Mouse (Mus musculus) heart, postnatal 14 days (tissue): ENCODE results near the gene Spocd1. TPM values are rescaled to one million over a fixed set of nuclear protein-coding genes. Genes with fewer than 3 reads are reported as not detected.
"Not testable (repeated sequence)": the region's sequence is repeated elsewhere in the genome, so short reads cannot be mapped to it uniquely, and the experiment has no call there.

ENCODE experiments used
- DNase-seq, 2 experiments: peaks; one replicate each; pipeline ENCODE4 v3.0.0; 2021 to 2022
- intact Hi-C: fragments of 180-260 bp; cut with DNase I; formaldehyde crosslinking; loops from one replicate; pipeline ENCODE4 v1.15.1; 2025
- long read RNA-seq, 2 experiments: library from polyadenylated mRNA; stranded (forward); transcript quantifications; one replicate each; pipeline ENCODE4 v2.0.0; 2021
- total RNA-seq, 2 experiments: library from RNA; stranded (reverse); gene quantifications; 2 replicates each; pipeline ENCODE4 v1.2.3; 2021

Spocd1 gene
- total RNA-seq = not detected
- long read RNA-seq, experiment 1 = 0 reads
- long read RNA-seq, experiment 2 = 0 reads

- intact Hi-C loops = loop anchor here (1.0 to 5.0 kb wide), 4 partner anchors 52 to 228 kb away; no protein-coding TSS in a partner anchor
- no peak for DNase-seq
Observed at GRCm38 (mm10) chr4:129928949-129929348, at the start of gene Spocd1. TSS of gene Spocd1 (plus strand) at chr4:129929249.

- intact Hi-C loops = no loop called here
- no peak for DNase-seq
Observed at GRCm38 (mm10) chr4:129880615-129881014, 48.4 kb upstream of the Spocd1 start.

DNA sequence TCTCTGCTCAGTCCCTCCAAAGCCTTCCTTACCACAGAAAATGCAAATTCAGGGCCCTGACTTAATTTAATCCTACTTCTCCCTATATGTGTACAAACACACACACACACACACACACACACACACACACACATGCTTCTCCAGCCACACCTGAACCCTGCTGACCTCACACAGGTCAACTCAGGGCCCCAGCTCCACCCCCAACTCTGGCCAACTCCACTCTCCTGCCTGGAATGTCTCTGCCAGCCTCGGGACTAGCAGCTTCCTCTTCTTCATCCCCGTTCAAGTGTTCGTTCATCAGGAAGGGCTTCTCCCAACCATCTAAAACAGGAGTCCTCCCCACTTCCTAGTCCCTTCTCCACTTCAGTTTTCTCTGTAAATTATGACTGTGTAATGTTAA is 47.4 kb upstream of the Spocd1 start:
- intact Hi-C loops = no loop called here
- DNase-seq = no peak

DNA sequence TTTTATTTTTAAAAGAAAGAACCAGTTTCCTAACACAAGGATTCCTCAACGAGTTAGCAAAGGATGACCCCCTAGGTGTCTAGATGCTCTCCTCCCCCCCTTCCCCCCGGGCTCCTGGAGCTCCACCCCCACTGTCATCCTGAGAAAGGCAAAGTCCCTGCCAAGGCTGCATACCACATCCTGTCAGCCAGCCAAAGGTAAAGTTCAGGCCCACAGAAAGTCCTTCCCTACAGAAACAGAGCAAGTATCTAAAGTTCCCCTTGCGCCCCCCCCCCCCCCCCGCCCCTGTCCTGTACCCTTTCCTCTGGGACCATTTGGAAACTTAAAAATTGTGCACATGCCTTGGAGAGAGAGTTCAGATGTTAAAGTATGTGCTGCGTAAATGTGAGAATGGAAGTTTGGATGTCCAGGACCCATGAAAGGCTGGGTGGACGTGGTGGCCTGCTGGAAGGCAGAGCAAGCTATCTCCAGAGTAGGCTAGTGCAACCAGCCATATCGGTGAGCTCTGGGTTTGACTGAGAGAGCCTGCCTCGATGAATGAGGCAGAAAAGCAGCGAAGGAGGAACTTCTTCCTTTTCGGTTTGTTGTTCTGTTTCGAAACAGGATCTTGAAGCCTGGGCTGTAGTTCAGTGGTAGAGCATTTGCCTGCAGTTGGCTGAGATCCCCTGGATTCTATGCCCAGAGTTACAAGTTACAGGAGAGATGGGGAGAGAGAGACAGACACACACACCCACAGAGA is 46.3 kb upstream of the Spocd1 start:
- intact Hi-C loops = no loop called here
- DNase-seq = peak; percentile 50 to 65

GRCm38 (mm10) chr4:129884041-129884930 is 44.8 kb upstream of the Spocd1 start:
- intact Hi-C loops = no loop called here
- DNase-seq = no peak

DNA sequence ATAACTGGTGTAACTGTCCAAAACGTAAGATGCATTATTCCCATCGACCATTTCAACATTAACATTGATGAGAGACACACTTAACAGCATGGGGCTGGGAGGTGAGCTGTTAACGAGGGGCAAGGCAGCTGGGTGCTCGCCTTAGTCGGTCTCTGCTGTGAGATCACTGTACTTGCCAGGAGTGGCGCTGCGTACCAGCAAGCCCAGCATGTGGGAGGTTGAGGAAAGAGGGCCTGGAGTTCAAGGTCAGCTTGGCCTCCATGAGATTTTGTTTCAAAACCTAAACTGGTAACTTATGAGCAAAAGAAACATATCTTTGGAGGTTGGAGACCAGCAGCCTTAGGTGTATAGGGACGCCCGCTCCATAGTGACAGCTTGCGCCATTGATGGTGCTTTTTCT is 39.4 kb upstream of the Spocd1 start:
- intact Hi-C loops = no loop called here
- DNase-seq = no peak

DNA sequence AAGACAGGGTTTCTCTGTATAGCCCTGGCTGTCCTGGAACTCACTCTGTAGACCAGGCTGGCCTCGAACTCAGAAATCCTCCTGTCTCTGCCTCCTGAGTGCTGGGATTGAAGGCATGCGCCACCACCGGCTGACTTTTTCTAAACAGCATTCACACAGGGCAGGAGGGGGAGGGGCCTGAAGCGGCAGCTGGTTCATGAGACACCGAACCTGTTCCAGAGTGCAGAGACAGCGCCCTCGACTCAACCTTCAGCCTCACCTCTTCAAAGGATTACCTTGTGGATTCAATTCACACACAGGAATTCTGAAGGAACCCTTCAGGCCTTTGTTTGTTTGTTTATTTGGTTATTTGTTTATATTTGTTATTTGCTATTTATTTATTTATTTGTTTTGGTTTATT is 39.0 kb upstream of the Spocd1 start:
- intact Hi-C loops = no loop called here
- no peak for DNase-seq

GRCm38 (mm10) chr4:129894861-129895260 is 34.2 kb upstream of the Spocd1 start:
- DNase-seq = no peak
- intact Hi-C loops = no loop called here

GRCm38 (mm10) chr4:129898815-129899214 is 30.2 kb upstream of the Spocd1 start:
- intact Hi-C loops, DNase-seq: not testable (repeated sequence)

DNA sequence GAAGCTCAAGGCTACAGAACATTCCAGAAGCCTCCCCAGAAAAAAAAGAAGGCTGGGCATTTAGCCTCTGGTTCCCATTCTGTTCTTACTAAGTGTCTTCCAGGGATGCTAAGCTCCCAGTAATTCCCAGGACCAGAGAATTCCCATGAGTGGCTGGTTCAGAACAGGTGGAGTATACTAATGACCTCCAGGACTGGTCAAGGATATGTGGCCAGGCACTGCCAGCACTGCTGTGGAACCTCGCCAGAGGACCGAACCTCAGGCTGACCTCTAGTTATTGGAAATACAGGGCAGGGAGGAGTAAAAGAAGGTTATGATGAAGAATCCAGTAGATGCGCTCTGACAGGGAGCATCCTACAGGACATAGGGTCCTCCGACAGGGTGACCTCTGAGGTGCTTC is 26.7 kb upstream of the Spocd1 start:
- intact Hi-C loops = no loop called here
- no peak for DNase-seq

GRCm38 (mm10) chr4:129903577-129903976 is 25.5 kb upstream of the Spocd1 start:
- intact Hi-C loops = no loop called here
- DNase-seq = no peak

DNA sequence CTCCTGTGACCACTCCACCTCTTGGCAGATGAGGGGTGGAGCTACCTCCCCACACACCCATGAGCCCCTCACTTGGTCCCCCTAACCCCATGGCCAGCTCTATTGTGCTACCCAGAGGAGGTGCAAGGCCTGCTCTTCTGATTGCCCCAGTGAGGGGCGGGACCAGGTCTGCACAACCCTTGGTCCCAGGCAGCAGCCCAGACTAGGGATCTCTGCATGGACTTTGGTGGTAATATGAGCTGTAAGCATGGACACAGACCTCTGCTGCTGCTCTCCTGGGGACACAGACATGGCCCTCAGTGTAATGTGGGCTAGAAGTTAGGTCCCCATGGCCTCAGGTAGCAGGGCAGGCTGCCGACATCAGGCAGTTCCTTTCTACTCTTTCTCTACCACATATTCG is 24.0 kb upstream of the Spocd1 start:
- intact Hi-C loops = no loop called here
- DNase-seq = no peak

GRCm38 (mm10) chr4:129906016-129906415 is 23.0 kb upstream of the Spocd1 start:
- intact Hi-C loops = no loop called here
- no peak for DNase-seq

DNA sequence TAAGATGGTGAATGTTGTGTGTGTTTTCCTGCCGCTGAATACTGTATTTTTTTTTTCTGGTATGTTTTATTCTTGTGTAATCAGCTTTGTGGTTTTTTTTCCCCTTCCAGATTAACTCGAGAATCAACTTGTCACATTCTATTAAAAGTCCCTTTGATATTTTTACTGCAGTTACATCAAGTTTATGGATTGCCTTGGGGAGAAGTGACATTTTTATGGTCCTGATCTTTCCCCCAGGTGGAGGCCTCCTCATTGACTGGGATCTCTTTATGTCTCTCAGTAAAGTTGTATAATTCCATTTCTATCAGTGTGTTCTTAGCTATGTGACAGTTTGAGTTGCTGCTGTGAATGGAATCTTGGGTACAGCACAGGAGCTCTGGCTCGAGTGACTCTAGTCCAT is 20.2 kb upstream of the Spocd1 start:
- intact Hi-C loops = no loop called here
- no peak for DNase-seq

DNA sequence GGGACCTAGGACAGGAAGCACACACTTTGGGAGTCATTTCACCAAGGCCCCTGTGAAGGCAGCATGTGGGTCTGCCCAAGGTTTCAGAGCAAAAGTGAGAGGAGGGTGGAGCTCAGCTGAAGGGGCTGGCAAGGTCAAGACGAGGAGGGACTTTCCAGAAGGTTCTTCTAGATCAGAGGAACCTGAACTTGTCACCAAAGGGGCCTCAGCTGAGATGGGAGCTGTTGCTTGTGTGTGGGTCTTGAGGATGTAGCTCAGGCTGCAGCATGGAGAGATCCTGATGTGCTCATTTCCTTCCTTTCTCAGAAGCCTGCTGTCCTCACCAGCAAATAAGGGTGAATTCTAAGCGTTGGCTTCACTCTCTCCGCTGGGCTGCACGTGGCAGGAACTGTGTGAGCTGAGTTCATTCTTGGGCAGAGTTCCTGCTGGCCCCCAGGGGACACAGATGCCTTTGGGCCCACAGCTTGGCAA is 19.8 kb upstream of the Spocd1 start:
- intact Hi-C loops = no loop called here
- peak in 1 of 2 experiments; percentile 35 for DNase-seq

GRCm38 (mm10) chr4:129912998-129913397 is 16.1 kb upstream of the Spocd1 start:
- intact Hi-C loops = no loop called here
- DNase-seq = no peak

- intact Hi-C loops = no loop called here
- DNase-seq = no peak
Observed at GRCm38 (mm10) chr4:129913761-129914644, 15.0 kb upstream of the Spocd1 start.

DNA sequence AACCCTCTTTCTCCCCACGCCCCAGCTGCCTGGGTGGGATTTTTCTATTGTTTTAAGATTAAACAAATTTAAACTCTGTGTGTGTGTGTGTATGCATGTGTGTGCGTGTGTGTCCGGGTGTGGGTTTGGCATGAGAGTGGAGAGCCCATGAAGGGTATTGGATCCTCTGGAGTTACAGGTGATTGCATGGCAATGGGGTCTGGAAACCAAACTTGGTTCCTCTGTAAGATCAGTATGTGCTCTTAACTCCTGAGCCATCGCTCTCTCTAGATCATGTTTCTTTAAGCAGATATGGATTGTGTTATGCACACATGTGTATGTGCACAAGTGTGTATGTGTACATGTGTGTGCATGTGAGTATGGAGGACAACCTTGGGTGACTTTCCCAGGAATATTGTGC is 14.4 kb upstream of the Spocd1 start:
- no peak for DNase-seq
- intact Hi-C loops = no loop called here

DNA sequence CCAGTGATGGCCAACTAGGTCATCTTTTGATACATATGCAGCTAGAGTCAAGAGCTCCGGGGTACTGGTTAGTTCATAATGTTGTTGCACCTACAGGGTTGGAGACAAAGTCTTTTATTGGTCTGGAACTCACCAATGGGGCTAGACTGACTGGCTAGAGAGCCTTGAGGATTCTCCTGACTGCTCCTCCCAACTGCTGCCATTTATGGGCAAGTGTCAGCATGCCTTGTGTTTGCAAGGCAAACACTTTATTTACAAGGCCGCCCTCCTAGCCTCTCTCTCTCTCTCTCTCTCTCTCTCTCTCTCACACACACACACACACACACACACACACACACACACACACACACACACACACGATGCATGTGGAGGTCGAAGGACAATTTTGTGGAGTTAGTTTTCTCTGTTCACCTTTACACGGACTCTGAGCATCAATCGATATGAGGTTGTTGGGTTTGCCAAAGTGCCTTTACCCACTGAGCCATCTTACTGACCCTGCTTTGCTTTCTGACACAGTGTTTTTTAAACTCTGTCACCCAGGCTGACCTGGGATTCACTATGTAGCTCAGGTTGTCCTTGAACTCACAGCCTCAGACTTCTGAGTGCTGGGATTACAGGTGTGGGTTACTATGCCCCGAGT is 13.6 kb upstream of the Spocd1 start:
- intact Hi-C loops = no loop called here

GRCm38 (mm10) chr4:129916159-129916558 is 12.9 kb upstream of the Spocd1 start:
- peak in 1 of 2 experiments; percentile 25 for DNase-seq
- intact Hi-C loops = no loop called here

More for the DNA sequence above, 13.6 kb upstream of the Spocd1 start:
- no peak for DNase-seq
